Mouse (Mus musculus): ENCODE data around the gene Pax1. TPM values are rescaled to one million over a fixed set of nuclear protein-coding genes. Genes with fewer than 3 reads are reported as not detected.

Pax1 gene
- polyA plus RNA-seq (2015; fragmentation: Nextera tagmentation; extraction: Ambion mirVana): 0.19 and 0.50 TPM in 2 replicates

DNA sequence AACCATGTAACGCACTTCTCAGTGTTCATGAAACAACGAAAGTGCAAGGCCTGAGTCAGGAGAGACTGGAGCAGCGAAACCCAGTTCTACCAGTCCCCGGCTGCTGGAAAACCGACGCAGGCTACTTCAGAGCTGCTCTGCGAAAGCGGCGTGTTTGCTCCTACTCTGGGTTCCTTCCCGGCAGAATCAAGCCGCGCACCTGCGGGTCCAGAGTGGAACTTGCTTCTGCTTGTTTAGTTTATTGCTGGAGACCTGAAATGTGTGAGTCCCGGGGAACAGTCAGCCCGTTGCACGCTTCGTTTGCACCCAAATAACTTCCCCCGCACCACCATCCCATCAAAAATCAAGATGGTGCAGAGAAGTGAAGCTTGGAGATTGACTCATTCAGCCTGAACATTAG, at the start of gene Pax1:
Gene Pax1, plus strand, starts transcription at position 345 of the 400 bp plus-strand sequence.

Other genes starting within 250 kb of the Pax1 start
- gene Nkx2-2, start 167.7 kb upstream of the Pax1 start, polyA plus RNA-seq (2015; fragmentation: Nextera tagmentation; extraction: Ambion mirVana): 0.19 and 0.47 TPM in 2 replicates